Mouse (Mus musculus) kidney, postnatal 10 days (tissue): Measurements from ENCODE around the gene Fndc9.
A peak's percentile ranks its signal among the peaks of the same experiment; 100 is the strongest.

Source experiments
- DNase-seq: peaks from one replicate; pipeline ENCODE4 v3.0.0; 2021; ENCODE audit warnings: mixed read lengths

The Fndc9 gene

GRCm38 (mm10) chr11:46241150-46241673 lies 5.9 kb downstream of the Fndc9 start:
- DNase-seq = no peak

- no peak for DNase-seq
Measured at GRCm38 (mm10) chr11:46241985-46242384, 6.7 kb downstream of the Fndc9 start.

DNA sequence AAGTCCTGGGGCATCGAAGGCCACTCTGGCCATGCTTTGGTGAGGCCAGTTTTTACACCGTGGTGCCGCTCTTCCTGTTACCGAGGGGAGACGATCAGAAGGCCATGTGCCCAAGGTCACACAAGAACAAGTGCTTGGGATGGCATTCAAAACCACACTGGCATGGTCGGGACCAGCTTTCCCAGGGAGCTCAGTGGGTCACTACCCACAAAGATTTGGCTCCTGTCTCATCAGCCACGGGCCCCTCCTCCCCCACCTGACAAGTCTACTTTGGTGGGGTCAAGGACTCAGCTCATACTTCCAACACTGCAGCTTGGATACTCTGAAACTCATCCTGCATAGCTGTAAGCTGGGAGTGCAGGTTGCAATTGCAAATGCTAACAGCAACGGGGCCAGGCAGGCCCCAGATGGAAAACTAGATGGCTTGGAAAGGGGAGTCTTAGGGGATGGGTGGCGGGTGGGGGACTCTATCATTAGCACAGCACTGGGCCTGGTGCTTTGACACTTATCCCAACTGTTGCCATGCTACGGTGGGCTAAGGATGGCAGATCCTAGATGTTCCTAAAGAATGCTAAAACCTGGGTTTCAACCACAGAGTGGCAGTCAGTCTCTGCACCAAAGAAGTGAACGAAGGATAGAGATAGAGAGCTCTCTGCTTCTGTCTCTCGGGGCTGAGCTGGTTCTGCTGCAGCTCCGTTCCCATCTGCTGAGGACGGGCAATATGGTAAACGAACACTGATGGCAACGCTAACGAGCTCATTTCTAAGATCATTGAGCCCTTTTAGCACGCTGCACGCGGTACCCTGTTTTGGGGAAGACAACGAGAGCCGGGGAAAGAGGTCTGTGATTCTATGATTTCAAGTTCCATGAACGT lies 9.6 kb downstream of the Fndc9 start:
- DNase-seq = no peak

GRCm38 (mm10) chr11:46245926-46246325 lies 10.6 kb downstream of the Fndc9 start:
- no peak for DNase-seq

GRCm38 (mm10) chr11:46246393-46246792 lies 11.1 kb downstream of the Fndc9 start:
- DNase-seq = no peak

GRCm38 (mm10) chr11:46248352-46248751 lies 13.0 kb downstream of the Fndc9 start:
- DNase-seq = no peak

GRCm38 (mm10) chr11:46251994-46252393 lies 16.7 kb downstream of the Fndc9 start:
- DNase-seq = peak; percentile 81

GRCm38 (mm10) chr11:46255291-46255690 lies 20.0 kb downstream of the Fndc9 start:
- no peak for DNase-seq

GRCm38 (mm10) chr11:46258207-46258606 lies 22.9 kb downstream of the Fndc9 start:
- peak; percentile 56 for DNase-seq

DNA sequence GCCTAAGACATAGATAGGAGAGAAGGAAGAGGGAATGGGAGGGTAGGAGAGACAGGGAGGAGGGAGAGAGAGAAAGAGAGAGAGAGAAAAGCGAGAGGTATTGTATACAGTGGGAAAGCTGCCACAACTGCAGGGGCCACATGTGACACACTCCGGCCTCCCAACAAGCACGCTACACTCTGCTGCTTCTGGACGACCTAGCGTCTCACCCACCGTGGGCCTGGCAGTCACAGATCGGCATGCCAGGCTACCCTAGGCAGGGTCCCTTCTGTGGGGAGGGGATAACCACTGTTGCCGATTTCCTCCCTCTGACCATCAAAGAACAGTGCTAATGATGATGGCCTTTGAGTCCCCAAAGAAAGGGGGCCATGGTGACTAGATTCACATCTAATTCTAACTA lies 23.4 kb downstream of the Fndc9 start:
- no peak for DNase-seq

DNA sequence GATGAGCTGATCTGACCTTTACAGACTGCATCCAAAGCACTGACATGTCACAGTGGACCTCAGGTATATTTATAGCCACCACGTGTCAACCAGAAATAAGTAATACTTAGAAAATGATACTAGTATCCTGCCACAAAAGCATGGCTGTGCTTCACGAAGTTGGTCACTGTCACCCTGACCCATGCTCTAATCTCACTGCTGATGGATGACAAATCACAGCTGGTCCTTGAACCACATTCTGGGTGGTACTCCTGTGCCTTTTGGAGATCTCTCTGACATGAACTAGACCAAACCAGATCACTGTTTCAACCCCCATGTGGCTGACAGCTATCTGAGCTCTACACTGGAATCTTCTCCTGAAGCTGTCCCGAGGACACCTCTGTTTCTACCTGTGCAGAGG lies 27.5 kb downstream of the Fndc9 start:
- no peak for DNase-seq

- no peak for DNase-seq
Measured at GRCm38 (mm10) chr11:46263291-46263690, 28.0 kb downstream of the Fndc9 start.

DNA sequence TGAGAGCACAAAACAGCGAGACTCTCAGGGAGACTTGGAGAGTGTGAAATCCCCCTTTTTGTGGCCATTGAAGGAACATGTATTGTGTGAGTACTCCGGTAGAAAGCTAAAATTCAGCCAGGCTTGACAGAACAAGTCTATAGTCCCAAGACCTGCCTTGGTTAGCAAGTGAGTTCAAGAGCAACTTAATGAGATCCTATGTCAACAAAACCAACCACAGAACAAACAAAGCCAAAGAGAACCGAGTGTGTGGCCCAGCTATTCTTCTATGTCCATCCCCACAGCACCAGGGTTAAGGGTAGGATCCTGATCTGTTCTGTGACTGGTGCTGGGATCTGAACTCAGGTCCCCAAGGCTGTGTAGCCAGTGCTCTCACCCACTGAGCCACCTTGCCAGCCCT lies 29.3 kb downstream of the Fndc9 start:
- no peak for DNase-seq

GRCm38 (mm10) chr11:46265031-46265786 lies 29.9 kb downstream of the Fndc9 start:
- DNase-seq = no peak

GRCm38 (mm10) chr11:46268991-46269390 lies 33.7 kb downstream of the Fndc9 start:
- peak; percentile 73 for DNase-seq

DNA sequence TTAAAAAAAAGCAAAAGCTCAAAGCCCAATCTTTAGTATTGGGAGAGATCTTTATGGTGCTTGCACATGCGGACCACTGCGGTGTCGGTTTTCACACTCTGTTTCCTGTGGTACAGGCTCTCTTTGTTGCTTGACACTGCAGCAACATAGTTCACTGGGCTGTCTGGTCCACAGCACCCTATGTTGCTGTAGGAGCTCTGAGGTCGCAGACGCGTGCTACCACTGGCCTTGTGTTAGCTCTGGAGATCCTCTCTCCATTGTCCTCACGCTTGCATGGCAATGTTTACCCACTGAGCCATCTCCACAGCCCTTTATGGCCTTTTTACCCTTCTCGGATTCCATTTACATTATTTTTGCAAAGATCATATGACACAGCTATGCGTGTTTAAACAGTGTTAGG lies 34.1 kb downstream of the Fndc9 start:
- no peak for DNase-seq

DNA sequence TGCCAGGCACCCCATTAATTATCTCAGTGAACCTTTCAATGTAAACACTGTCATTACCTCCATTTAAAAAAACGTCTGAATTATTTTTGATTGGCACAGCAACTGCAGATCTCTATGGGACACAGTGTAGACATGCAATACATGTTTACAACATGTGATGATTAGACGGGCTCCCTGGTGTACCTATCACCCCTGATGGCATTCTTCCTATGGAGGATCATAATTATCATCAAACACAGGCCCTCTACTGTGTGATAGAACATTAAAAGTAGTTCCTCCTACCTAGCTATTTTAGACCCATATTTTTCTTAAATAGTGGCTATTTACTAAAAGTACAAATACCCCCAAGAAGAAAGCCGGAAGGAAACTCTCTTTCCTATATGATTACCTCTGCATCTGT lies 34.6 kb downstream of the Fndc9 start:
- no peak for DNase-seq

DNA sequence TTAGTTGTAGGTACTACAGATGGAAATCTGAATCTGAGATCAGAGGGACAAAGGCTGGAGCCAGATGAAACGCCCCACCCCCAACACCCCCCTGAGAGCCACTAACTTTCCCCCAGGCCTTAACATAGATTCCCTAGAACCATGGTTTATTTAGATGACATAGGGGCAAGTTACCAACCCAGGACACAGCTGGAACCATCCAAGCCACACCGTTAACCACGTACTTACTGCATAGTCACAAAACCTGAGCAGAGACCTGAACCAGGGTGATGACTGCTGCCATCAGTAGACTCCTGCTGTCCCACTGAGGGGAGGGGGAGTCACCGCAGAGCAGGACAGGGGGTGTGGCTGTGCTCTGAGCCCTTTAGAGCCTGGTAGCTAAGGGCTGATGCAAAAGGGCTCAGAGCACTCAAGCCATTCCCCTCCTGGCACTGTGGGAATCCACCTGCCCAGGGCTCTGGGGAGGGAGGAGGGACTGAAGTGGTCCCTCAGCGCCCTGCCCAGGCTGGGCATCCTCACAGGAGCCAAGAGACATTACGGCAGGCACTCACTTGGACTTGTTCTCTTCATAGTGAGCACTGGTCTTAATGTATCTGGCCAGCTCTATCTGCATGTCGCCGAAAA lies 36.8 kb downstream of the Fndc9 start:
- no peak for DNase-seq

DNA sequence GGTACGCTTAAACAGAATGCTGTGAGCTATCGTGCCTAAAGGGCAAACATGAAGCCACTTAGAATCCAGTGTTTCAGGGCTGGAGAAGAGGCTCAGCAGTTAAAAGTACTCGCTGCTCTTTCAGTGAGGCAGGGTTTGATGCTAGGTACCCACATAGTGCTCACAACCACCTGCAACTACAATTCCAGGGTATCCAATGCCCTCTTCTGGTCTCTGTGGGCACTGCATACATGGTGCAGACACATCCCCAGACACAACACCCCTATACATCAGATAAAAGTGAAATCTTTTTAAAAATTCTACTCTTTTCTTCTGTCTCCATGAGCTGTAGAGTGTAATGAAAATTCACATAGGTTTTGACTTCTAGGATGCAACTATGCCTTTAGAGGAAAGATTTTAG lies 38.6 kb downstream of the Fndc9 start:
- no peak for DNase-seq

DNA sequence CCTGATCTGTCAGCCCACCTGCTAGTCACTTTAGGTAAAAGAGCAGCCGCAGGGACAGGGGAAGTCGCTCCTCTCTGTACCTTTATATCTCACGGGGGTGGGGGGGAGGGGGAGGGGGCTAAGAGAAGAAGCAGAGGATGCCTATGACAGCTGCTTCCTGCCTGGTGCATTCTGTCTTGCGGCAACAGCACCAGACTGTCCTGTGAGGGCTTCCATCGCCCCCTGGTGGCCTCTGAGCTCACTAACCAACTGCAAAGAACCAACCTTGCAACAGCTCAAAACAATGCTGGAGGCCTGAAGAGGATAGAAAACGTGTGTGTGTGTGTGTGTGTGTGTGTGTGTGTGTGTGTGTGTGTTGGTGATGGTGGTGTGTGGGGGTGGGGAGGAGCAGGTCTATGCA lies 40.0 kb downstream of the Fndc9 start:
- peak; percentile 89 for DNase-seq

- DNase-seq = no peak
Measured at GRCm38 (mm10) chr11:46276168-46276567, 40.8 kb downstream of the Fndc9 start.

DNA sequence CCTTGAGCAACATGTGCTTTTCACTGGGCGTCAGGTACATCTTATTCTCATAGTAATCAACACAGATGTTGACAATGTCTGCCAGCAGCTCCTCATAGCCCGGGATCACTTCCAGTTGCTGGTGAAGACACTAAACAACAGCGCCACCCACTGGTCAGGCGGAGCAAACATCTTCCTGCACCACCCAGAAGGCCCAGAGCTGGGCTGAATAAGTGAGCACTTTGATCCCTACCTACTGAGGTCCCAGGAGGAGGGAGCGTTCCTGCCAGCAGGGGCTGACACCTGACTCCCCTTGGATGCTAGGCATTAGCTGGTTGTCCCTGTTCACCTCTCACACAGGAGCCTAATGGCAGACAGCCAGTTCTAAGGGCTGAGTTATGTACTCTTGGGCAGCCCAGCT lies 41.4 kb downstream of the Fndc9 start:
- DNase-seq = peak; percentile 44

- DNase-seq = no peak
Measured at GRCm38 (mm10) chr11:46278140-46278539, 42.8 kb downstream of the Fndc9 start.
